Mouse (Mus musculus): ENCODE results near the gene Tspyl4. TPM values are rescaled to one million over a fixed set of nuclear protein-coding genes. Genes with fewer than 3 reads are reported as not detected.
A peak's percentile ranks its signal among the peaks of the same experiment; 100 is the strongest.

Tspyl4 gene
- polyA plus RNA-seq, 1 experiment: 9.3 TPM

DNA sequence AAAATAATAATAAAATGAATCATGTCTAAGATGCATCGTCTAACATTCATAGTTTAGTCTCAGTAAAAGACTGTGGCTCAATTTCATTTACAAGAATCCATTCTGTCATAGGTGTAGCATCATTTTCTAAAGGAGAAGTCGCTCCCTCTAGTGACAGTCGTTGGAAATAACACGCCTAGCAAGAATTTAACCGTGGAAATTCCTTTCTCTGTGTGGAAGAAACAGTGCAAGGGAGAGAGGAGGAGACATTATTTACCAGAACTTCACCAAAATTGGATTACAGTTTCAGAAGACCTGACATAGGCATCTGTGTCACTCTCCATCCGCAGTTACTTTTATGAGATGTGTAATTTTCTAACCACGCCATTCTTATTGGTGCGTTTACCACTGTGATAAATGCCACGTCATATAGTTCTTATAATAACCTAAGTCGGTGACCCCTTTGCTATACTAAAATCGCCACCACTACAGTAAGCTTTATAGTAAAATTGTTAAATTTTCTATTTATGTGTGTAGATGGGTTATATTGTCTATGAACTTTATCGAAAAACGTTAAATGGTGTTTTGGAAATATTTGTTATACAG is 16.6 kb upstream of the Tspyl4 start:
- no peak overlapping the region for H3K4me3 ChIP-seq (ENCODE audit: control insufficient read depth, low read depth, low read length)
- H3K27me3 ChIP-seq (ENCODE audit: control insufficient read depth, insufficient read depth, low read length): no peaks in the 10 kb centered on the region
- no peaks in the 10 kb centered on the region for H3K36me3 ChIP-seq (ENCODE audit: control insufficient read depth, insufficient read depth, low read length)
- no peak overlapping the region for H3K27ac ChIP-seq (ENCODE audit: control insufficient read depth, insufficient read depth, low read depth, low read length)
- TF ChIP-seq CTCF (IDR thresholded peaks at IDR 0.05; ENCODE audit: control insufficient read depth, insufficient read depth, insufficient replicate concordance, low read depth, low read length): no peak
- no peak for TF ChIP-seq POLR2A (IDR thresholded peaks at IDR 0.05; ENCODE audit: control insufficient read depth, low read depth, low read length)
- peaks cover 7% of the 10 kb centered on the region for H3K4me1 ChIP-seq (ENCODE audit: control insufficient read depth, insufficient read depth, low read length)

DNA sequence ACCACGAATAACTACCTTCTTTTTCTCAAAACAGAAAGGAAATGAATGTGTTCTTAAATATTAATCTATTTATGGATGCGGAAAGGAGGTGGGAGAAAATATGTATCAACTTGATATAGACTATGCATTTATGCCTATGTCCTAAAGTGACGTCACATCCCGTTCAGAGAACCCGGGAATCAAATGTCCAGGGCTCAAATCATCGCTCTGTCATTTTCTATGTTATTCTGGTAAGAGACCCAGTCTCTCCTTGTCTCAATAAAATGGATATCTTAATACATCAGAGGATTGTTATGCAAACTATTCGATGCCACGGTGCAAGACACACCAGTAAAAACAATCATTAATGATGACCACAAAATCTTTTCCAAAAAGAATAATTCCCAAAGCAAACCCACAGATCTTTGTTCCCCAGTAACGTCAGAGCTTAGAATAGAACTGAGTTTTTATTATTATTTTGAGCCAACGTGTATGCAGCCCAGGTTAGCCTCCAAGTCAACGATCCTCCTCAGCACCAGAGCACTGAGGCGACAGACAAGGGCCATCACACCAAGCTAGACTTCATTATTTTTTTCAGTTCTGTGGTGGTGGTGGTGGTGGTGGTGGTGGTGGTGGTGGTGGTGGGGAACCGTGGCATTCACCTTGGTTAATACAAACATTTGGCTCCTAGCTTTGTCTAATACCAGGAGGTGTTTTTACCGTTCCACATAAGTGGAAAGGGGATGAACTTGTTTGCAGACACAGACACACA is 15.9 kb upstream of the Tspyl4 start:
- Histone ChIP-seq H3K27ac (ENCODE audit: control insufficient read depth, insufficient read depth, low read depth, low read length) (peak overlapping the region; percentile 65; the same call in 1 of the 2 replicates), H3K36me3 (ENCODE audit: control insufficient read depth, insufficient read depth, low read length) (no peaks in the 10 kb centered on the region)

DNA sequence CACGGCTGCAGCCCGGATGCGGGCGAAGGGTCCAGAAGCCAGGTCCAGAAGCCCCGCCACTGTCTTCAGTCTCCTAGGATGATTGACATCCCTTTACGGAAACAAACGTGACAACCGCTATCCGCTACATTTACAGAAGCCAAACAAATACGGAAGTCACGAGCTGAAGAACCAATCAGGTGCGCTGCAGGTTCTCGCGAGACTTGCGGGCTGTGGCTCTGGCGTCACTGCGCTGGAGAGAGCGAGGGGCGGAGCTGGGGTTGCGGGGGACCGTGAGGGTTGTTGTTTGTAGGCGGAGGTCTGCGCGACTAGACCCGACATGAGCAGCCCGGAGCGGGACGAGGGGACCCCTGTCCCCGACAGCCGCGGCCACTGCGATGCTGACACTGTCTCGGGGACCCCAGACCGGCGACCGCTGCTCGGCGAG is 15.3 kb upstream of the Tspyl4 start, which contains the start of gene Tspyl1:
TSS of gene Tspyl1 (plus strand) at position 229 of the 427 bp plus-strand sequence.
- Histone ChIP-seq H3K4me3 (ENCODE audit: control insufficient read depth, low read depth, low read length) (peak within 1 kb of the TSS; percentile 99), H3K27ac (ENCODE audit: control insufficient read depth, insufficient read depth, low read depth, low read length) (peak within 1 kb of the TSS; percentile 92), H3K27me3 (ENCODE audit: control insufficient read depth, insufficient read depth, low read length) (no peaks in the 10 kb centered on the region), H3K36me3 (ENCODE audit: control insufficient read depth, insufficient read depth, low read length) (no peaks in the 10 kb centered on the region), H3K4me1 (ENCODE audit: control insufficient read depth, insufficient read depth, low read length) (peaks cover 7% of the 10 kb centered on the region)
- TF ChIP-seq POLR2A (IDR thresholded peaks at IDR 0.05; ENCODE audit: control insufficient read depth, low read depth, low read length) (peak; percentile 85), CTCF (IDR thresholded peaks at IDR 0.05; ENCODE audit: control insufficient read depth, insufficient read depth, insufficient replicate concordance, low read depth, low read length) (no peak)

More for the DNA sequence above, 15.9 kb upstream of the Tspyl4 start:
- TF ChIP-seq POLR2A (IDR thresholded peaks at IDR 0.05; ENCODE audit: control insufficient read depth, low read depth, low read length): no peak
- TF ChIP-seq CTCF (IDR thresholded peaks at IDR 0.05; ENCODE audit: control insufficient read depth, insufficient read depth, insufficient replicate concordance, low read depth, low read length): no peak
- H3K4me3 ChIP-seq (ENCODE audit: control insufficient read depth, low read depth, low read length): peak overlapping the region; percentile 99
- no peaks in the 10 kb centered on the region for H3K27me3 ChIP-seq (ENCODE audit: control insufficient read depth, insufficient read depth, low read length)
- peaks cover 7% of the 10 kb centered on the region for H3K4me1 ChIP-seq (ENCODE audit: control insufficient read depth, insufficient read depth, low read length)

DNA sequence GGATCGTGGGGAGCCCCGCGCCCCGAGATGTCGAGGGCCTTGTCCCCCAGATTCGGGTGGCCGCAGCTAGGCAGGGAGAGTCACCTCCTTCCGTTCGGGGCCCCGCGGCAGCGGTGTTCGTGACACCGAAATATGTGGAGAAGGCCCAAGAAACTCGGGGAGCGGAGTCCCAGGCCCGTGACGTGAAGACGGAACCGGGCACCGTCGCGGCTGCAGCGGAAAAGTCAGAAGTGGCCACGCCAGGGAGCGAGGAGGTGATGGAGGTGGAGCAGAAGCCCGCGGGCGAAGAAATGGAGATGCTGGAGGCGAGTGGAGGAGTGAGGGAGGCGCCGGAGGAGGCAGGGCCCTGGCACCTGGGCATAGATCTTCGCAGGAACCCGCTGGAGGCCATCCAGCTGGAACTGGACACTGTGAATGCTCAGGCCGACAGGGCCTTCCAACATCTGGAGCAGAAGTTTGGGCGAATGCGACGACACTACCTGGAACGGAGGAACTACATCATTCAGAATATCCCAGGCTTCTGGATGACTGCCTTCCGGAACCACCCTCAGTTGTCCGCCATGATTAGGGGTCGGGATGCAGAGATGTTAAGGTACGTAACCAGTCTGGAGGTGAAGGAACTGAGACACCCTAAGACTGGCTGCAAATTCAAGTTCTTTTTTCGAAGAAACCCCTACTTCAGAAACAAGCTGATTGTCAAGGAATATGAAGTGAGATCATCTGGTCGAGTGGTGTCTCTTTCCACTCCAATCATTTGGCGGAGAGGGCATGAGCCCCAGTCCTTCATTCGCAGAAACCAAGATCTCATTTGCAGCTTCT is 14.6 kb upstream of the Tspyl4 start:
- Histone ChIP-seq H3K4me1 (ENCODE audit: control insufficient read depth, insufficient read depth, low read length) (peaks cover 7% of the 10 kb centered on the region), H3K36me3 (ENCODE audit: control insufficient read depth, insufficient read depth, low read length) (no peaks in the 10 kb centered on the region), H3K4me3 (ENCODE audit: control insufficient read depth, low read depth, low read length) (peak overlapping the region; percentile 99), H3K27me3 (ENCODE audit: control insufficient read depth, insufficient read depth, low read length) (no peaks in the 10 kb centered on the region), H3K27ac (ENCODE audit: control insufficient read depth, insufficient read depth, low read depth, low read length) (peak overlapping the region; percentile 92)
- TF ChIP-seq POLR2A (IDR thresholded peaks at IDR 0.05; ENCODE audit: control insufficient read depth, low read depth, low read length) (no peak), CTCF (IDR thresholded peaks at IDR 0.05; ENCODE audit: control insufficient read depth, insufficient read depth, insufficient replicate concordance, low read depth, low read length) (no peak)

GRCm38 (mm10) chr10:34296911-34297298 is 337 bp upstream of the Tspyl4 start:
- Histone ChIP-seq H3K27ac (ENCODE audit: control insufficient read depth, insufficient read depth, low read depth, low read length) (peak overlapping the region; percentile 51), H3K4me1 (ENCODE audit: control insufficient read depth, insufficient read depth, low read length) (no peaks in the 10 kb centered on the region; the same call in 1 of the 2 replicates)

GRCm38 (mm10) chr10:34297980-34298753 is 925 bp downstream of the Tspyl4 start:
- Histone ChIP-seq H3K4me3 (ENCODE audit: control insufficient read depth, low read depth, low read length) (peak overlapping the region; percentile 95), H3K27ac (ENCODE audit: control insufficient read depth, insufficient read depth, low read depth, low read length) (0 out of 2 replicates have a peak overlapping the region, but pooled peaks have one; percentile 64), H3K4me1 (ENCODE audit: control insufficient read depth, insufficient read depth, low read length) (no peaks in the 10 kb centered on the region; the same call in 1 of the 2 replicates), H3K27me3 (ENCODE audit: control insufficient read depth, insufficient read depth, low read length) (no peaks in the 10 kb centered on the region), H3K36me3 (ENCODE audit: control insufficient read depth, insufficient read depth, low read length) (peaks cover 2% of the 10 kb centered on the region; the same call in 1 of the 2 replicates)
- TF ChIP-seq CTCF (IDR thresholded peaks at IDR 0.05; ENCODE audit: control insufficient read depth, insufficient read depth, insufficient replicate concordance, low read depth, low read length) (no peak), POLR2A (IDR thresholded peaks at IDR 0.05; ENCODE audit: control insufficient read depth, low read depth, low read length) (no peak)

More at GRCm38 (mm10) chr10:34296911-34297298, 337 bp upstream of the Tspyl4 start:
- H3K36me3 ChIP-seq (ENCODE audit: control insufficient read depth, insufficient read depth, low read length): peaks cover 2% of the 10 kb centered on the region; the same call in 1 of the 2 replicates
- peak overlapping the region; percentile 95 for H3K4me3 ChIP-seq (ENCODE audit: control insufficient read depth, low read depth, low read length)
- H3K27me3 ChIP-seq (ENCODE audit: control insufficient read depth, insufficient read depth, low read length): no peaks in the 10 kb centered on the region
- TF ChIP-seq CTCF (IDR thresholded peaks at IDR 0.05; ENCODE audit: control insufficient read depth, insufficient read depth, insufficient replicate concordance, low read depth, low read length): no peak
